Mouse (Mus musculus) liver, embryonic 14.5 days (tissue): ENCODE measurements around the gene Arl15.

Experiments used
- CTCF ChIP-seq: IDR thresholded peaks from 2 replicates; pipeline ENCODE4 v1.5.1; 2016; ENCODE audit warnings: antibody characterized with exemption, low read depth, control low read depth
- EP300 ChIP-seq: IDR thresholded peaks from 2 replicates; pipeline ENCODE4 v1.6.1; 2016; ENCODE audit warnings: antibody characterized with exemption, low read depth

DNA sequence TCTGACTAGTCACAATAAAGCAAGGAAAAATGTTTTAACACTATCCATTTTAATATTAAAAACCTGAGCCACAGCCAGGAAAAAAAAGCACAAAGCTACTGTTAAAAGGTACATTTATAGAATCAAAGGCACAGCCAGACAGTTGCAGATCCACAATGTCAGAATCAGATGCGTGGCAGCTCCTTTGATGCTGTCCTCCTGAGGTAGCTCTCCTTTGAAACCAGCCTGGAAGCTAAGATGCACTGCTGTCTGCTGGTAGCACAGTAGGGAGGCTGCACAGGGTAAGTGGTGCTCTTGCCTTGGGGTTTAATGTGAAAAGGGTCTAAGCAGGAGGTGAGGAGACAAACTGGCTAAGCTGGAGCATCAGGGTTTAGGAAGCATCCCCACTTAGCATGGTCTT, 23.0 kb upstream of the Arl15 start:
- TF ChIP-seq CTCF (no peak), EP300 (no peak)
